Mouse (Mus musculus): ENCODE measurements around the gene U2af1l4. TPM values are rescaled to one million over a fixed set of nuclear protein-coding genes. Genes with fewer than 3 reads are reported as not detected.

U2af1l4 gene
- polyA plus RNA-seq, 1 experiment from 2014 or later = 88.4 TPM

- no peaks in the 10 kb centered on the region for H3K9me3 ChIP-seq (replicated peaks; ENCODE audit: control insufficient read depth, low read length, poor library complexity, severe bottlenecking)
- H3K36me3 ChIP-seq (ENCODE audit: control insufficient read depth, insufficient read depth, low read length) = peaks cover 73% of the 10 kb centered on the region
- H3K27me3 ChIP-seq (ENCODE audit: control insufficient read depth, insufficient read depth, low read depth, low read length) = no peaks in the 10 kb centered on the region
- no peak overlapping the region for H3K4me3 ChIP-seq (ENCODE audit: low read depth, low read length)
- no peaks in the 10 kb centered on the region for H3K4me1 ChIP-seq (ENCODE audit: control insufficient read depth, insufficient read depth, low read length)
- WGBS = 95% methylated on average over 5 of the region's 5 CpGs
- H3K27ac ChIP-seq (ENCODE audit: low read length) = no peak overlapping the region
- no peak overlapping the region for H3K4me2 ChIP-seq (ENCODE audit: low read length)
- no peak for ATAC-seq
- H3K9ac ChIP-seq (ENCODE audit: low read depth, low read length) = no peak overlapping the region
Observed at GRCm38 (mm10) chr7:30572389-30572788, 9.3 kb downstream of the U2af1l4 start.

GRCm38 (mm10) chr7:30572969-30573368 lies 9.9 kb downstream of the U2af1l4 start:
- Histone ChIP-seq H3K4me2 (ENCODE audit: low read length) (no peak overlapping the region), H3K4me1 (ENCODE audit: control insufficient read depth, insufficient read depth, low read length) (no peaks in the 10 kb centered on the region), H3K9me3 (replicated peaks; ENCODE audit: control insufficient read depth, low read length, poor library complexity, severe bottlenecking) (no peaks in the 10 kb centered on the region), H3K27ac (ENCODE audit: low read length) (no peak overlapping the region), H3K27me3 (ENCODE audit: control insufficient read depth, insufficient read depth, low read depth, low read length) (no peaks in the 10 kb centered on the region), H3K9ac (ENCODE audit: low read depth, low read length) (no peak overlapping the region), H3K4me3 (ENCODE audit: low read depth, low read length) (no peak overlapping the region), H3K36me3 (ENCODE audit: control insufficient read depth, insufficient read depth, low read length) (peaks cover 74% of the 10 kb centered on the region)
- ATAC-seq = no peak
- WGBS = 85% methylated on average over 2 of the region's 2 CpGs

DNA sequence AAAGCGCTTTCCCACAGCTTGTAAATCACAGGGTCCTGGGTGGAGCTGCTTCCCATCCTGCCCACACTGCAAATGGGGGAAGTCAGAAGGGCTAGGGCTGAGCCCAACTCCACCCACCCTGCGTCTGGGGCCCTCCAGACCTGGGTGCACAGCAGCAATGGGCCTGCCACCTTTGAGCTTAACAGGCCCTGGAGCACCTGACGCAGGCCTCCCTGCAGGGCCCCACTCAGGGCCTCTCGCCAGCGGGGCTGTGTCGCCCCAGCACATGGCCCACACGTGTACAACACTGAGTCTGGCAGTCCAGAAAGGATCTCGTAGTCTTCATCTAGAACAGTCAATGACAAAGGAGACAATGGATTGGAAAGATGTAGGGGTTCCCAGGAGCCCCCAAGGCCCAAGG lies 16.8 kb downstream of the U2af1l4 start:
- Histone ChIP-seq H3K9me3 (replicated peaks; ENCODE audit: control insufficient read depth, low read length, poor library complexity, severe bottlenecking) (no peaks in the 10 kb centered on the region), H3K4me3 (ENCODE audit: low read depth, low read length) (no peak overlapping the region), H3K9ac (ENCODE audit: low read depth, low read length) (no peak overlapping the region), H3K4me1 (ENCODE audit: control insufficient read depth, insufficient read depth, low read length) (no peaks in the 10 kb centered on the region), H3K4me2 (ENCODE audit: low read length) (no peak overlapping the region), H3K27me3 (ENCODE audit: control insufficient read depth, insufficient read depth, low read depth, low read length) (no peaks in the 10 kb centered on the region), H3K36me3 (ENCODE audit: control insufficient read depth, insufficient read depth, low read length) (peaks cover 88% of the 10 kb centered on the region), H3K27ac (ENCODE audit: low read length) (no peak overlapping the region)
- whole genome bisulfite sequencing = 96% methylated on average over 8 of the region's 8 CpGs
- no peak for ATAC-seq

DNA sequence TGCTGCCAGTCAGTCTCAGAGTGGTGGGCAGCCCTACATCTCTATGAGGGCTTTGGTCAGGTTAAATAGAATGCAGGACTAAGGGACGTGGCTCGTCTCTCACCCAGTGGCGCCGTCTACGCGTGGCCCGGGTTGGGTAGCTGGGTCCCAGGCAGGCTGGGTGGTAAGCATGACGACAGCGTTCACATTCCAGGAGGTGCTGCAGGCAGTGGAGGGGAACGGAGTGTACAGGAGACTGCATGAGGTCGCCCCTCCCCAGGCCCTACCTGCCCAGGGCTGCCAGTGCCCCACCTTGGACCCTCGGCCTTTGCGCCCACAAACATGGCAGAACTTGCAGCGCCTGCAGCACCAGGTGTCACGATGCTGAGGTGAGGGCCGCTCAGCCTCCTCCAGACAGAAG lies 18.4 kb downstream of the U2af1l4 start:
- no peak for ATAC-seq
- H3K36me3 ChIP-seq (ENCODE audit: control insufficient read depth, insufficient read depth, low read length) = peaks cover 81% of the 10 kb centered on the region
- H3K27me3 ChIP-seq (ENCODE audit: control insufficient read depth, insufficient read depth, low read depth, low read length) = no peaks in the 10 kb centered on the region
- H3K4me1 ChIP-seq (ENCODE audit: control insufficient read depth, insufficient read depth, low read length) = no peaks in the 10 kb centered on the region
- H3K9me3 ChIP-seq (replicated peaks; ENCODE audit: control insufficient read depth, low read length, poor library complexity, severe bottlenecking) = no peaks in the 10 kb centered on the region
- WGBS = 95% methylated on average over 16 of the region's 16 CpGs
- no peak overlapping the region for H3K4me2 ChIP-seq (ENCODE audit: low read length)
- H3K9ac ChIP-seq (ENCODE audit: low read depth, low read length) = no peak overlapping the region
- no peak overlapping the region for H3K27ac ChIP-seq (ENCODE audit: low read length)
- no peak overlapping the region for H3K4me3 ChIP-seq (ENCODE audit: low read depth, low read length)

GRCm38 (mm10) chr7:30584339-30584738 lies 21.2 kb downstream of the U2af1l4 start:
- Histone ChIP-seq H3K36me3 (ENCODE audit: control insufficient read depth, insufficient read depth, low read length) (peaks cover 57% of the 10 kb centered on the region), H3K4me3 (ENCODE audit: low read depth, low read length) (no peak overlapping the region), H3K9ac (ENCODE audit: low read depth, low read length) (no peak overlapping the region), H3K4me1 (ENCODE audit: control insufficient read depth, insufficient read depth, low read length) (peaks cover 11% of the 10 kb centered on the region), H3K9me3 (replicated peaks; ENCODE audit: control insufficient read depth, low read length, poor library complexity, severe bottlenecking) (no peaks in the 10 kb centered on the region), H3K4me2 (ENCODE audit: low read length) (no peak overlapping the region), H3K27ac (ENCODE audit: low read length) (no peak overlapping the region), H3K27me3 (ENCODE audit: control insufficient read depth, insufficient read depth, low read depth, low read length) (no peaks in the 10 kb centered on the region)
- ATAC-seq = no peak
- 94% methylated on average over 10 of the region's 10 CpGs for WGBS

GRCm38 (mm10) chr7:30585170-30585569 lies 22.1 kb downstream of the U2af1l4 start:
- 92% methylated on average over 7 of the region's 7 CpGs for WGBS
- H3K4me2 ChIP-seq (ENCODE audit: low read length) = no peak overlapping the region
- H3K4me3 ChIP-seq (ENCODE audit: low read depth, low read length) = no peak overlapping the region
- H3K36me3 ChIP-seq (ENCODE audit: control insufficient read depth, insufficient read depth, low read length) = peaks cover 49% of the 10 kb centered on the region
- no peak overlapping the region for H3K27ac ChIP-seq (ENCODE audit: low read length)
- no peak overlapping the region for H3K9ac ChIP-seq (ENCODE audit: low read depth, low read length)
- no peaks in the 10 kb centered on the region for H3K27me3 ChIP-seq (ENCODE audit: control insufficient read depth, insufficient read depth, low read depth, low read length)
- no peak for ATAC-seq
- H3K4me1 ChIP-seq (ENCODE audit: control insufficient read depth, insufficient read depth, low read length) = peaks cover 16% of the 10 kb centered on the region
- H3K9me3 ChIP-seq (replicated peaks; ENCODE audit: control insufficient read depth, low read length, poor library complexity, severe bottlenecking) = no peaks in the 10 kb centered on the region

GRCm38 (mm10) chr7:30586455-30587020 lies 23.4 kb downstream of the U2af1l4 start:
- no peak overlapping the region for H3K27ac ChIP-seq (ENCODE audit: low read length)
- WGBS = 88% methylated on average over 28 of the region's 28 CpGs
- H3K4me2 ChIP-seq (ENCODE audit: low read length) = peak overlapping the region; percentile 94; the same call in 1 of the 2 replicates
- H3K27me3 ChIP-seq (ENCODE audit: control insufficient read depth, insufficient read depth, low read depth, low read length) = no peaks in the 10 kb centered on the region
- no peaks in the 10 kb centered on the region for H3K9me3 ChIP-seq (replicated peaks; ENCODE audit: control insufficient read depth, low read length, poor library complexity, severe bottlenecking)
- H3K4me1 ChIP-seq (ENCODE audit: control insufficient read depth, insufficient read depth, low read length) = peaks cover 16% of the 10 kb centered on the region
- peaks cover 40% of the 10 kb centered on the region for H3K36me3 ChIP-seq (ENCODE audit: control insufficient read depth, insufficient read depth, low read length)
- ATAC-seq = no peak
- no peak overlapping the region for H3K9ac ChIP-seq (ENCODE audit: low read depth, low read length)
- H3K4me3 ChIP-seq (ENCODE audit: low read depth, low read length) = no peak overlapping the region

DNA sequence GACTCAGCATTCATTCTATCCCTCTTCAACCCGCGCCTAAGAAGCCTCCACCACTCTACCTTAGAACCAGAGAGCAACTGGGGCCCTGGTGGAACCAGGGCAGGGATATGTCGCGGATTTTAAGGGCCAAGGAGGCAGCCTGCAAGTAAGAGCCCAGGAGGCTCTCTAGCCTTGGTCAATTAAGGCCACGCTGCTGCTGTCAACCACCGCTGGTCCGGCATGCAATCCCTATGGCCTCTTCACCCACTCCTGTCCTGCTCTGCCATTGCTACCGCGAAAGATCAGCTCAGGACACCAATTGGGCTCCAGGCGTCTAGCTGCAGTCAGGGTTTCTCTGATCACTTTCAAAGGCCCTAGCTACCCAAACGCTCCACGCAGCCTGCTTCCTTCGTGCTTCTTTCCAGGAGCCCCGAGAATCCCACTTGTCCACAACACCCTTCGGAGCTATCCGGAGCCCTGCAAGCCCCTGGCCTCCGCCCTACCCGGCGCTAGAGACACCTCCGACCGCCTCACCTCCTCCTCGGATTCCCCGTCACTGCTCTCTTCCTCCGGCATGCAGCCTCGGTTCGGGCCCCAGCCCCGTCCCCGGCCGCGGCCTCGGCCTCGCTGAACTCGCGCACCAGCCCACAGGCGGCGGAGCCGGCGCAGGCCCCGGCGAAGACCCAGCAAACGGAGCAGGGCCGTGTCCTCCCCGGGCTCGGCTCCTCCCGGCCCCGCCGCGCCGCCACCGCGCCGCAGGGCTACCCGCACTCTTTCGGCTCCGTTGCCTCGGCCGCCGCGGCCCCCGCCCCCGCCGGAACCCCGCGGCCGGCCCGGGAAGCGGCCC lies 25.0 kb downstream of the U2af1l4 start:
- no peaks in the 10 kb centered on the region for H3K9me3 ChIP-seq (replicated peaks; ENCODE audit: control insufficient read depth, low read length, poor library complexity, severe bottlenecking)
- peak overlapping the region; percentile 94 for H3K4me3 ChIP-seq (ENCODE audit: low read depth, low read length)
- H3K4me2 ChIP-seq (ENCODE audit: low read length) = peak overlapping the region; percentile 94
- H3K4me1 ChIP-seq (ENCODE audit: control insufficient read depth, insufficient read depth, low read length) = peaks cover 16% of the 10 kb centered on the region
- 1% methylated on average over 41 of the region's 67 CpGs for WGBS
- peak overlapping the region; percentile 94 for H3K9ac ChIP-seq (ENCODE audit: low read depth, low read length)
- ATAC-seq = peak; percentile 44
- H3K27me3 ChIP-seq (ENCODE audit: control insufficient read depth, insufficient read depth, low read depth, low read length) = no peaks in the 10 kb centered on the region
- peak overlapping the region; percentile 93 for H3K27ac ChIP-seq (ENCODE audit: low read length)
- H3K36me3 ChIP-seq (ENCODE audit: control insufficient read depth, insufficient read depth, low read length) = peaks cover 27% of the 10 kb centered on the region; the same call in 1 of the 2 replicates
